Mouse (Mus musculus) T-helper 17 cell (primary cell): ENCODE data around the gene Scgb1c1.
"Not testable (repeated sequence)": the region's sequence is repeated elsewhere in the genome, so short reads cannot be mapped to it uniquely, and the experiment has no call there.

ENCODE experiments used
- in situ Hi-C, 2 experiments: fragments of 300-600 bp; cut with MboI, MseI; formaldehyde crosslinking; loops; 1 replicate in 1 of 2; 2 replicates in 1 of 2; pipeline ENCODE4 v1.15.1; 2025; ENCODE audit warnings: high pct_unique_total_duplicates in 2 of 2

Gene Scgb1c1

GRCm38 (mm10) chr7:140877364-140877763, 32.0 kb downstream of the Scgb1c1 start:
- in situ Hi-C loops = no loop called here

GRCm38 (mm10) chr7:140879355-140879754, 34.0 kb downstream of the Scgb1c1 start:
- in situ Hi-C loops = no loop called here

GRCm38 (mm10) chr7:140880419-140880818, 35.1 kb downstream of the Scgb1c1 start:
- in situ Hi-C loops = no loop called here

- in situ Hi-C loops = no loop called here
Measured at GRCm38 (mm10) chr7:140880865-140881515, 35.6 kb downstream of the Scgb1c1 start.

GRCm38 (mm10) chr7:140881696-140882468, 36.5 kb downstream of the Scgb1c1 start, which contains the start of the genes Psmd13 and Sirt3:
Psmd13 (plus strand) TSS chr7:140881968.
Sirt3 (minus strand) TSS chr7:140882309.
- in situ Hi-C loops = no loop called here

GRCm38 (mm10) chr7:140882469-140882803, 37.1 kb downstream of the Scgb1c1 start:
- in situ Hi-C loops = no loop called here

GRCm38 (mm10) chr7:140890636-140891035, 45.3 kb downstream of the Scgb1c1 start:
- in situ Hi-C loops = not testable (repeated sequence)

GRCm38 (mm10) chr7:140894031-140894430, 48.7 kb downstream of the Scgb1c1 start:
- in situ Hi-C loops = no loop called here

GRCm38 (mm10) chr7:140894611-140895010, 49.3 kb downstream of the Scgb1c1 start:
- in situ Hi-C loops = no loop called here
